Mouse (Mus musculus): ENCODE results near the gene Bcl2l13.

GRCm38 (mm10) chr6:120914533-120914910 lies 78.5 kb downstream of the Bcl2l13 start:
- TF ChIP-seq CTCF (IDR thresholded peaks at IDR 0.05; ENCODE audit: low read depth) = no peak
- TF ChIP-seq EP300 (IDR thresholded peaks at IDR 0.05; ENCODE audit: low read depth) = no peak
